Mouse (Mus musculus): ENCODE results near the gene Ccdc43.

Gene Ccdc43

GRCm38 (mm10) chr11:102665151-102665550, 32.4 kb downstream of the Ccdc43 start:
- DNase-seq (ENCODE audit: low spot score in 2 of 2) = no peak

DNA sequence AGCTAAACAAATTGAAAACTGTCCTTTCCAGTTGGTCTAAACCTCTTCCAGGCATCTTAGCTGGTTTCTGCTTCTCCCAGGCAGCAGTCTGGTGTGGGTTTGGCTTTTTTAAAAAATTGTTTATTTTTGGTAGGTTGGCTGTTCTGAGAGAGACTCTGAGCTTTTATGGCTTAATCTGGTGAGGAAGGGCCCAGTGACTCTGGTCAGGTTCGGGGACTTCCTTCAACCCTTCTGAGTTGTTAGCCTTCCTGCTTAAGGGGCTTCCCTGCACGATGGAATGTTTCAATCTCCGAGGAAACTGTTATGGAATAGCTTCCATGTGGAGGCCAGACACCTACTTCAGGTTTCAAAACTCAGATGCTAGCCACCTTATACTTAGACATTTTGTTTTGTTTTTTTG, 34.2 kb downstream of the Ccdc43 start, which contains the start of gene Meioc:
TSS of gene Meioc (plus strand) at position 301 of the 400 bp plus-strand sequence.
- DNase-seq (ENCODE audit: low spot score in 2 of 2) = no peak

- DNase-seq (ENCODE audit: low spot score in 2 of 2) = no peak
Measured at GRCm38 (mm10) chr11:102656931-102657330, 40.7 kb downstream of the Ccdc43 start.

- DNase-seq (ENCODE audit: low spot score in 2 of 2) = no peak
Measured at GRCm38 (mm10) chr11:102656326-102656926, 41.2 kb downstream of the Ccdc43 start.

DNA sequence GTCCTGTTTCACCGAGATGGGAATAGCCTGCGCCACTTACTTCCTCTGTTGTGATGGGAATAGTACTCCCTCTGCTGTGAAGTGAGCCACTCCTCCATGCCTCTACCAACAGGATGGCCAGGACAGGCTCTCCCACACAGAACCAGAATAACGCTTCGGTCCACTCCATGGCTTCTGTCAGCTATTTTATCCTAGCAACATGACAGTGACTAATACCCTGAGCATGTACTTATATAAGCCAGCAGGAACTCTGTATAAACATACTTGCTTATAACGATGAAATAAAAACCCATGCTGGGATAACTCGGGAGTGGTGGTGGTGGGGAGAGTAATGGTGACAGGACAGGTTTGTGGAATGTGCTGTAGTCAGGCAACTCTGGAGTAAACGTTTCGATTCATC, 41.7 kb downstream of the Ccdc43 start:
- peak; percentile 10 to 14 for DNase-seq (ENCODE audit: low spot score in 2 of 2)

GRCm38 (mm10) chr11:102652844-102653243, 44.7 kb downstream of the Ccdc43 start:
- no peak for DNase-seq (ENCODE audit: low spot score in 2 of 2)

DNA sequence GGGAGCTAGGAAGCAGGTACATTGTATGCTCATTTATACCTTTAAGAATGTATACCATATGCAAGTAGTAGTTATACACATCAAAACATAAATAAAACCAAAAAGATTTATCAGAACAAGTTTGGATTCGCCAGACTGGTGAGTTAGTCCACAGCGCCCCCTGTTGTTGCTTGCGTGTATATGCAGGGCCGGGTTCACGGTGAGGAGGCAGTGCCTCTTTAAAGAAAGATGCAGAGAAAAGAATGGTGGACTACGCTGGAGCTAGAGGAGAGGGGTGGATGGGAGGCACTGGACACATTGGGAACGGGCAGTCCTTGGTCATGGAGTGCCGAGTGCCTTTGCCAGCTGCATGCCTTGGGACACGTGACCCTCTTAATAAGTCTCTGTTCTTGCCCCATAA, 46.2 kb downstream of the Ccdc43 start:
- peak in 1 of 2 experiments; percentile 26 for DNase-seq (ENCODE audit: low spot score in 2 of 2)

- DNase-seq (ENCODE audit: low spot score in 2 of 2) = no peak
Measured at GRCm38 (mm10) chr11:102647885-102648284, 49.7 kb downstream of the Ccdc43 start.

DNA sequence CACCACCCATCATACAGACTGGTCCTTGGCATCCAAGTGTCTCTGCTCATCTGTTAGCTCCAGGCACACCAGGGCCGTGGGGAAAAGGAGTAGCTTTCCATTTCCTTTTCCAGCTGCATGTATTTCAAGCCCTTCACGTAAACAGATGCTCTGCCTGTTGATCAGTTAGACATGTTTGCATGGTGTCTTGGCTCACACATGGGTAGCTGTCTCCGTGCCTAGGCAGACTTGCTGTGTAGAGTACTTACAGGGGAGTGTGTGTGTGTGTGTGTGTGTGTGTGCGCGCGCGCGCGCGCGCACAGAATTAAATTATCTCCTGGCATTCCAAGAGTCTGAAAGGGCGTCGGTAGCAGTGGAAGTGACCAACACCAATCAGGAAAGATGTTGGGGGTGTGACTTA, 51.4 kb downstream of the Ccdc43 start:
- no peak for DNase-seq (ENCODE audit: low spot score in 2 of 2)

DNA sequence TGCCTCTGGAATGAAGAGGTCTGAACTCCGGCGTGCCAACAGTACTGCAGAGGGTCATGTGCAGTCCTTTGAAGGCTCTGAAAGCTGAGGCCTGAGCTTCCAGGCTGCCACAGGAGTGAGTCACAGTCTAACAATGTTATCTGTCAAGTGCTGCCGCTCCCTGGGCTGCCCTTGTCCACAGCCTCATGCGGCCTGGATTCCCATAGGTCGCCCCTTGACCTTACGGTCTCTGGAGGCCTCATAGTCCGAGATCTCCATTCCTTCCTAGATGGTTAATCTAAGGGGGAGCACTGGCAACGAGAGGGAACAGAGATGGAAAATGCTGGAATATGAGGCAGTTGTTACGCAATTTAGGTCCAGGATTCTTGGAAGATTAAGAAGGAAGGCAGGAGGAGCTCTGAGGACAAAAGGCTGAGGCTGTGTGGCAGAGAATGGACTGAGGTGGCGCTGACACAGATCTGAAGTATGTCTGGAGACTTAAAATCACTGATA, 53.6 kb downstream of the Ccdc43 start:
- DNase-seq (ENCODE audit: low spot score in 2 of 2) = no peak

DNA sequence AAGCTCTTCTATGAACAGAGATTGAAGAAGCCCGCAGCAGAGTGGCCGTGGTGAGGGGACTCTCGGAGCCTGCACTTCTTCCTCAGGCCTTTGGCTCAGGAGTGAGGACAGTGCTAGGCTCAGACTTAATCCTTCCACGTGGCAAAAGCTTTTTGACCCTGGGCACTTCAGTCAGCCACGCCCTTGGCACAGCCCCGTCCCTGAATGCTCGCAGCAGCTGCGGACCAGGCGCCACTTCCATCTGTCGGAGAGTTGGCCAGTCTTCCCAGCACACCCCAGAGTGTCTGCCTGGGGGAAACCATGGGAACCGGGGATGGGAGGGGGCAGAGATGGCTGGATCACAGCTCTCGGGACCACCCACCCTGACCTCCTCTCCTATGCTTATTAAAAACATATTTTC, 60.7 kb downstream of the Ccdc43 start:
- no peak for DNase-seq (ENCODE audit: low spot score in 2 of 2)

All from right cerebral cortex, postnatal 36 days (tissue).